Mouse (Mus musculus): ENCODE data around the gene Ldb3. TPM values are rescaled to one million over a fixed set of nuclear protein-coding genes. Genes with fewer than 3 reads are reported as not detected.
A peak's percentile ranks its signal among the peaks of the same experiment; 100 is the strongest.

Ldb3 gene
- polyA plus RNA-seq, 1 experiment = 102 TPM

DNA sequence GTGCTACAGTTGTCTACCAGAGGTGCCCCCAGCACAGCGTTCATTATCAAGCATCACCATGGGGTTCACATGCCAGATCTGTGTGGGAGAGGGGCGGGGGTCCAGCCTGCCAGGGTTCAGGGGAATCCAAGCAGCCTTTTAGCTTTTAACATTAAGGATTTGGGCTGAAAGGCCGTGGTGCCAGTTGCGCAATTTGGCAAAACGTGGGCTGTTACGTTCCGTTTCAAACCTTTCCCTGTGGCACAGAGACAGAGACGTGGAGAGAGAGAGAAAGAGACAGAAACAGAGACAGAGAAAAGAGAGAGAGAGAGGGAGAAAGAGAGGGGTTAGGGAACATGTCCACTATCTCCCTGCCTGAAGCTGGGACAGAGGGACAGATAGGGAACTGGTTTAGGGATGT is 26.8 kb downstream of the Ldb3 start:
- Histone ChIP-seq H3K4me3 (ENCODE audit: low read depth, low read length) (no peak overlapping the region), H3K4me1 (ENCODE audit: control insufficient read depth, insufficient read depth, insufficient read length, low read length) (peaks cover 2% of the 10 kb centered on the region; the same call in 1 of the 2 replicates), H3K27ac (ENCODE audit: insufficient read depth, low read depth, low read length) (no peak overlapping the region), H3K36me3 (ENCODE audit: control insufficient read depth, insufficient read depth, low read length) (peaks cover 10% of the 10 kb centered on the region), H3K27me3 (ENCODE audit: control insufficient read depth, insufficient read depth, low read length) (no peaks in the 10 kb centered on the region)
- 95% methylated on average over 8 of the region's 8 CpGs for WGBS
- TF ChIP-seq CTCF (IDR thresholded peaks at IDR 0.05; ENCODE audit: extremely low read depth, insufficient read length, insufficient replicate concordance, low read depth, low read length) (no peak), POLR2A (IDR thresholded peaks at IDR 0.05; ENCODE audit: low read depth, low read length) (no peak)

DNA sequence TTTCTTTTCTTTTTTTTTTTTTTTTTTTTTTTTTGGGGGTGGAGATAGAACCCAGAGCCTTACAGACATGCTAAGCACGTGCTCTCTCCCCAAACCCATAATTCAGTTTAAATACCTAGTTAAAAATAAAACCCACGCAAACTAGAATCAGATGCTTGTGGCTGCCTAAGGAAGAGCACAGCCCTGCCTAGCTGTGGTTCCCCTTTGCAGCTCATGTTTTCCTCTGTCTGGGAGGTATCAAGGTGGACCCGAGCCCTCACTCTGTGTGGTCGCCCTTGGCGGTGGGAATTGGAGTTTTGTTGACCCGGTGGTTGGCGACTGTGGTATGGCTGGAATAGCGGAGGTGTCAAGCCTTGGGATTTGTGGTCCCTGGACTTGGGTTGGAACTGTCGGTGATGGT is 29.5 kb downstream of the Ldb3 start:
- Histone ChIP-seq H3K27ac (ENCODE audit: insufficient read depth, low read depth, low read length) (no peak overlapping the region), H3K27me3 (ENCODE audit: control insufficient read depth, insufficient read depth, low read length) (no peaks in the 10 kb centered on the region), H3K4me3 (ENCODE audit: low read depth, low read length) (no peak overlapping the region), H3K36me3 (ENCODE audit: control insufficient read depth, insufficient read depth, low read length) (peaks cover 17% of the 10 kb centered on the region), H3K4me1 (ENCODE audit: control insufficient read depth, insufficient read depth, insufficient read length, low read length) (peaks cover 1% of the 10 kb centered on the region)
- 91% methylated on average over 9 of the region's 9 CpGs for WGBS
- TF ChIP-seq CTCF (IDR thresholded peaks at IDR 0.05; ENCODE audit: extremely low read depth, insufficient read length, insufficient replicate concordance, low read depth, low read length) (no peak), POLR2A (IDR thresholded peaks at IDR 0.05; ENCODE audit: low read depth, low read length) (no peak)

DNA sequence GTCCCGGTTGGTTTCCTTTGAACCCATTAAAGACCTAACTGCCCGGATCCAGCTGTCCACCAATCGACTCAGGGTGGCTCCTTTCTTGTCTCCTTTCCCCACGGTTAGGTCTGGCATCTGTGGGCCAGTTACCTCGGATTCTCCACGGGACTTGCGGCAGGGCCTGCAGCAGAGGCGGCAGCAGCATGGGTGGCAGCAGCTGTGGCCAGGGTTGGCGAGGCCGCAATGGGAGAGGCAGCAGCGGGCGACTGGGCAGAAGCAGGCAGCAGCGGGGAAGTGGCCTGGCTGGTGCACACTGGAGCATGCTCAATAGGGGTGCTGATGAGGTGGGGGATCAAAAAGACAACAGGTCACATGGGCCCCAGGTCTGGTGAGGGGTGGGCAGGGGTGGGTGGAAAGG is 33.3 kb downstream of the Ldb3 start:
- H3K27me3 ChIP-seq (ENCODE audit: control insufficient read depth, insufficient read depth, low read length) = no peaks in the 10 kb centered on the region
- no peak overlapping the region for H3K4me3 ChIP-seq (ENCODE audit: low read depth, low read length)
- TF ChIP-seq CTCF (IDR thresholded peaks at IDR 0.05; ENCODE audit: extremely low read depth, insufficient read length, insufficient replicate concordance, low read depth, low read length) (no peak), POLR2A (IDR thresholded peaks at IDR 0.05; ENCODE audit: low read depth, low read length) (no peak)
- H3K4me1 ChIP-seq (ENCODE audit: control insufficient read depth, insufficient read depth, insufficient read length, low read length) = peaks cover 15% of the 10 kb centered on the region
- peaks cover 18% of the 10 kb centered on the region; the same call in 1 of the 2 replicates for H3K36me3 ChIP-seq (ENCODE audit: control insufficient read depth, insufficient read depth, low read length)
- 80% methylated on average over 13 of the region's 13 CpGs for WGBS
- H3K27ac ChIP-seq (ENCODE audit: insufficient read depth, low read depth, low read length) = no peak overlapping the region

DNA sequence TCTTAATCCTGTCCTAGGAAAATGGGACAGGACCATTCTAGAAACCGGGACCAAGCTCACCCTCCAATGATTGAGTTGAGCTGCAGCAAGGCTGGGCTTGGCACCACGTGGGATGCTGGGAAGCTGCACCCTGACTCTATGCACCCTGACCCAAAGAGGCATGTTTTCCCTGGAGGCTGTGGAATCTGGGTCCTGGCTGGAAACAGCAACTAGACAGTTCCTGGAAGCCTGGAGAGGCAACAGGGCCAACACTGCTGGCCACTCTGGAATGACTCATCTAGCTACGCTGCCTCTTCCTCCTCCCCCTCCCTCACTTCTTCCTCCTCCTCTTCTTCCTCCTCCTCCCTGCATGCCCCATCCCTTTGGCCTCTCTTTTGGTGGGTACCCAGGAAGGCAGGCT is 34.4 kb downstream of the Ldb3 start:
- no peak for TF ChIP-seq CTCF (IDR thresholded peaks at IDR 0.05; ENCODE audit: extremely low read depth, insufficient read length, insufficient replicate concordance, low read depth, low read length)
- 37% methylated on average over 3 of the region's 3 CpGs for WGBS
- no peak overlapping the region for H3K27ac ChIP-seq (ENCODE audit: insufficient read depth, low read depth, low read length)

DNA sequence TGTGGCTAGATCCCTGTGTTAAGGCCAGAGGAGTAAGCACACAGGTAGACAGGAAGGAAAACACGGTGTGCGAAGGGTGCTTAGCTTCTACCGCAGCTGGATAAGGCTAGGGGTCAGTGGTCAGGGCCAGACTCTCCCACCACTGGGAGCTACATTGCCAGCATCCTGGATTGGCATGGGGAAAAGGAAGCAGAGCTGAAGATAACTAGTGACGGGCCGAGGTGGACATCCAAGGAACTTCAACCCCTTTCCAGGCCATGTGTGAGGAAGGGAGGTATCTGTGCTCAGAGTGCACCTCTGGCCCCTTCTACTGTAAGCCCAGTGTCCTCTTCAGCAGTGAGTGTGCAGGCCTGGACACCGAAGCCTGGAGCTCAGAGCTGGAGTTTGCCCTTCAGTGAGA is 35.0 kb downstream of the Ldb3 start:
- peaks cover 14% of the 10 kb centered on the region; the same call in 1 of the 2 replicates for H3K36me3 ChIP-seq (ENCODE audit: control insufficient read depth, insufficient read depth, low read length)
- no peak for TF ChIP-seq POLR2A (IDR thresholded peaks at IDR 0.05; ENCODE audit: low read depth, low read length)
- no peak for TF ChIP-seq CTCF (IDR thresholded peaks at IDR 0.05; ENCODE audit: extremely low read depth, insufficient read length, insufficient replicate concordance, low read depth, low read length)
- WGBS = 83% methylated on average over 6 of the region's 6 CpGs
- H3K27ac ChIP-seq (ENCODE audit: insufficient read depth, low read depth, low read length) = no peak overlapping the region
- H3K27me3 ChIP-seq (ENCODE audit: control insufficient read depth, insufficient read depth, low read length) = no peaks in the 10 kb centered on the region
- H3K4me1 ChIP-seq (ENCODE audit: control insufficient read depth, insufficient read depth, insufficient read length, low read length) = peaks cover 18% of the 10 kb centered on the region
- no peak overlapping the region for H3K4me3 ChIP-seq (ENCODE audit: low read depth, low read length)

More for the DNA sequence above, 34.4 kb downstream of the Ldb3 start:
- Histone ChIP-seq H3K4me1 (ENCODE audit: control insufficient read depth, insufficient read depth, insufficient read length, low read length) (peaks cover 15% of the 10 kb centered on the region), H3K27me3 (ENCODE audit: control insufficient read depth, insufficient read depth, low read length) (no peaks in the 10 kb centered on the region), H3K4me3 (ENCODE audit: low read depth, low read length) (no peak overlapping the region), H3K36me3 (ENCODE audit: control insufficient read depth, insufficient read depth, low read length) (peaks cover 14% of the 10 kb centered on the region; the same call in 1 of the 2 replicates)

DNA sequence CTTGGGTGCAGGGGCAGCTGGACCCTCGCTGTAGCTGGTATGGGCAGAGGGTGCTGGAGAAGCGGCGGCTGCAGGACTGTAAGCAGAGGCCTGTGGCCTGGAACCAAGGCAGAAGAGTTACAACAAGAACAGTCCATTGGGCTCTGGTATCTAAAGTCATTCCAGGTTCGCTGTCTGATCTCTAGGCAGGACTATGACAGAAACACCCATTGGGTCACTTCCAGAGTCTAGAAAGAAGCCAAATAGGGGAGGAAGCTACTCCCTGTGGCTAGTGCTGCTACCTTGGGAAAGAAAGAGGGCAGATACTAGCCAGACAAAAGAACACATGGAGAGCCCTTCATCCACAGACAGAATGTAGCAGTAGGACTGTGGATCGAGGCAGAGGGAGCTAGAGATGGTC is 36.3 kb downstream of the Ldb3 start:
- Histone ChIP-seq H3K4me3 (ENCODE audit: low read depth, low read length) (no peak overlapping the region), H3K4me1 (ENCODE audit: control insufficient read depth, insufficient read depth, insufficient read length, low read length) (peaks cover 21% of the 10 kb centered on the region), H3K36me3 (ENCODE audit: control insufficient read depth, insufficient read depth, low read length) (peaks cover 13% of the 10 kb centered on the region; the same call in 1 of the 2 replicates), H3K27ac (ENCODE audit: insufficient read depth, low read depth, low read length) (no peak overlapping the region), H3K27me3 (ENCODE audit: control insufficient read depth, insufficient read depth, low read length) (no peaks in the 10 kb centered on the region)
- WGBS = 88% methylated on average over 5 of the region's 5 CpGs
- no peak for TF ChIP-seq POLR2A (IDR thresholded peaks at IDR 0.05; ENCODE audit: low read depth, low read length)
- no peak for TF ChIP-seq CTCF (IDR thresholded peaks at IDR 0.05; ENCODE audit: extremely low read depth, insufficient read length, insufficient replicate concordance, low read depth, low read length)

DNA sequence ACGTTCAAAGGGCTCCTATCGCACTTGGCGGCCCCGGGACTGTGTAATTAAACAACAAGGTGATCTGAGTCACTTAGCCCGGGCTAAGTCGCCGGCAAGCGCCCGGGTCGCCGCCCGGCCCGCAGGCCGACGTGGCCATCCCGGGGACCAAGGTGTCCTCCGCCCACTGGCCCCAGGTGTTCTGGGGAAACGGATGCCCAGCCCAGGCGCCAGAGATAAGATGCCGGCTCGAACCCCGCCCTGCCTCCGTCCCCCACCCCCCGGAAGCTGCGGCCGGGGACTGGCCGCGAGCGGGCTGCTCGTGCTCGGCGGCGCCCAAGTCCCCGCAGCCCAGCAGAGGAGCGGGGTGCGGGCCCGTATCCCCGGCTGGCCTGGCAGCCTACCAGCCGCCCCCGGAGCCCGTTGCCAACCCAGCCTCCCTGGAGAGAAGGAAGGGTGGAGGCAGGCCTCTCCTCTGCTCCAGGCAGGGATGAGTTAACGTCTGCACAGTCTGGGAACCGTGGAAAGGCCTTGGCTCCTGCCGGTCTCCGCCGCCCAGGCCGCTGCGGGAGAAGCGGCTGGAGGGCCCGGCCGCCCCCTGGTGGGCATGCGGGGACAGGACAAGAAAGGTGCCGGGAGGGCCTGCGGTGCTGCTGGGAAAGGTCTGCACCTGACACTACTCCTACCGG is 39.3 kb downstream of the Ldb3 start:
- TF ChIP-seq CTCF (IDR thresholded peaks at IDR 0.05; ENCODE audit: extremely low read depth, insufficient read length, insufficient replicate concordance, low read depth, low read length) (peak; percentile 71), POLR2A (IDR thresholded peaks at IDR 0.05; ENCODE audit: low read depth, low read length) (no peak; the same call in 1 of the 2 replicates)
- Histone ChIP-seq H3K36me3 (ENCODE audit: control insufficient read depth, insufficient read depth, low read length) (0 out of 2 replicates have a peak, but pooled peaks cover 8% of the 10 kb centered on the region), H3K4me1 (ENCODE audit: control insufficient read depth, insufficient read depth, insufficient read length, low read length) (peaks cover 24% of the 10 kb centered on the region), H3K27me3 (ENCODE audit: control insufficient read depth, insufficient read depth, low read length) (no peaks in the 10 kb centered on the region), H3K4me3 (ENCODE audit: low read depth, low read length) (peak overlapping the region; percentile 69), H3K27ac (ENCODE audit: insufficient read depth, low read depth, low read length) (peak overlapping the region; percentile 93)
- under 1% methylated on average over 55 of the region's 55 CpGs for WGBS

Data from small intestine, adult 2 months (tissue).